Mouse (Mus musculus) small intestine, adult 2 months (tissue): ENCODE results near the gene Tram2.

Experiments
- CTCF ChIP-seq: fragments of 200-500 bp; IDR thresholded peaks from 2 replicates; pipeline ENCODE4 v1.5.1; 2012; ENCODE audit warnings: low read depth, mild to moderate bottlenecking, control low read depth, inconsistent platforms, low read length, moderate library complexity, mixed read lengths; ENCODE audit not compliant: insufficient replicate concordance, insufficient read length; ENCODE audit errors: extremely low read depth
- POLR2A ChIP-seq: fragments of 200-500 bp; IDR thresholded peaks from 2 replicates; pipeline ENCODE4 v1.6.1; 2012; ENCODE audit warnings: low read depth, mild to moderate bottlenecking, control low read depth, inconsistent platforms, low read length, moderate library complexity

DNA sequence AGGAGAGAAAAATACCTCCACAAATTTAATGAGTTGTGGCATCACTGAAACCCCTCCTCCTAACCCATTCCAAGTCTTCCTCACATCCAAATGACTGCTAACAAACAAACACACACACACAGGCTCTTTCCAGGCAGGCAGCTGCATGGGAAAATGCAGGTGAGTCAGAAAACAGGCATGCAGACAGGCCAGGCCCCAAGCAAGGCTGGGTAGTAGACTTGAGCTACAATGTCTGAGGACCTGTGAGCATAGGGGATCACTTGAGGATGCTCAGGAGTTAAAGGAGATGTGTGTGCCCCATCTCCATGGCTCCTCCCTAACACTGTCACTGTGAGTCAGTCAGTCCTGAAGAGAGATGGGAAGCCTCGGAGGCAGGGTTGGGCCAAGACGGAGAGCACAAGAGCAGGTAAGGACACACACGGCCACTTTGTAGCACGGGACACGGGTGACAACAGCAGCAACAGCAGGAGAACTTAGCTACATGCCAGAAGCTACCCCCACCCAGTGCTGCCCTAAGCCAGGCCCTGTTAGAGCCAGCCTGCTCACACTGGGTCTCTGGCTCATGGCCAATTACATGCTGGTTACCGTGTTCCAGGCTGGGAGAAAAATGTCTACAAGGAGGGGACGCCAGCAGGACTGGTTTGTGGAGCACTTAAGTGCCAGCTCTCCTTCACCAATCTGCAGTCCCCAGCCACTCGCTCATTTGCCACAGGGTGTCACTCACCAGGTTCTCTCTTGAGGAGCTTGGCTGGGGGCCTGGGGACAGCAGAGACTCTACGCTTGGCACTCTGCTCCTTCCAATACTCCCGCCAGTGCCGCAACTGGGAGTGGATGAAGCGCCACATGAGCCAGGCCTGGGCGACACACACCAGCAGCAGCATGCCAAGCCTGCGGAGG, 76.5 kb downstream of the Tram2 start:
- TF ChIP-seq POLR2A (no peak), CTCF (no peak)
